Mouse (Mus musculus) left cerebral cortex, adult 8-10 months (tissue): Measurements from ENCODE around the gene Bcl7b. TPM values are rescaled to one million over a fixed set of nuclear protein-coding genes. Genes with fewer than 3 reads are reported as not detected.

Experiments
- DNase-seq, 2 experiments: peaks; one replicate each; pipeline ENCODE4 v3.0.0; 2022; ENCODE audit warnings: low spot score in 2 of 2
- total RNA-seq, 4 experiments: library from RNA; stranded (reverse); gene quantifications; 2 replicates each; pipeline ENCODE4 v1.2.4; 2022

Bcl7b gene
- total RNA-seq = 10 to 100 TPM; 51.9 to 65.5 (median 57.1) TPM

- DNase-seq = peak; percentile 88 to 98
These were observed at the start of gene Bcl7b for GRCm38 (mm10) chr5:135168063-135169062. TSS of gene Bcl7b (plus strand) at chr5:135168283.

GRCm38 (mm10) chr5:135118589-135119081 lies 49.4 kb upstream of the Bcl7b start:
- peak in 1 of 2 experiments; percentile 26 for DNase-seq

- no peak for DNase-seq
These were observed 47.3 kb upstream of the Bcl7b start for GRCm38 (mm10) chr5:135120753-135121152.

GRCm38 (mm10) chr5:135126121-135126520 lies 42.0 kb upstream of the Bcl7b start:
- no peak for DNase-seq

GRCm38 (mm10) chr5:135127669-135128068 lies 40.4 kb upstream of the Bcl7b start:
- no peak for DNase-seq

GRCm38 (mm10) chr5:135129747-135130146 lies 38.3 kb upstream of the Bcl7b start:
- no peak for DNase-seq

GRCm38 (mm10) chr5:135133736-135134405 lies 34.2 kb upstream of the Bcl7b start:
- peak in 1 of 2 experiments; percentile 45 for DNase-seq

- no peak for DNase-seq
These were observed 33.5 kb upstream of the Bcl7b start for GRCm38 (mm10) chr5:135134534-135134933.

GRCm38 (mm10) chr5:135139881-135140280 lies 28.2 kb upstream of the Bcl7b start:
- no peak for DNase-seq

GRCm38 (mm10) chr5:135144469-135144868 lies 23.6 kb upstream of the Bcl7b start:
- DNase-seq = no peak

GRCm38 (mm10) chr5:135145532-135145931 lies 22.6 kb upstream of the Bcl7b start:
- DNase-seq = no peak

GRCm38 (mm10) chr5:135145955-135146354 lies 22.1 kb upstream of the Bcl7b start:
- DNase-seq = no peak

- DNase-seq = no peak
These were observed 19.4 kb upstream of the Bcl7b start for GRCm38 (mm10) chr5:135148715-135149052.

GRCm38 (mm10) chr5:135149053-135149819 lies 18.8 kb upstream of the Bcl7b start, which contains the start of gene Tbl2:
TSS of gene Tbl2 (plus strand) at chr5:135149657.
- DNase-seq = peak; percentile 95 to 98

- DNase-seq = no peak
These were observed 18.3 kb upstream of the Bcl7b start for GRCm38 (mm10) chr5:135149820-135150178.

GRCm38 (mm10) chr5:135156496-135156895 lies 11.6 kb upstream of the Bcl7b start:
- no peak for DNase-seq

- peak in 1 of 2 experiments; percentile 63 for DNase-seq
These were observed 6.9 kb upstream of the Bcl7b start for GRCm38 (mm10) chr5:135161221-135161620.

- no peak for DNase-seq
These were observed 6.4 kb upstream of the Bcl7b start for GRCm38 (mm10) chr5:135161650-135162049.

- no peak for DNase-seq
These were observed 5.7 kb upstream of the Bcl7b start for GRCm38 (mm10) chr5:135162361-135162760.

- DNase-seq = no peak
These were observed 5.3 kb upstream of the Bcl7b start for GRCm38 (mm10) chr5:135162821-135163220.

- DNase-seq = no peak
These were observed 1.2 kb upstream of the Bcl7b start for GRCm38 (mm10) chr5:135166909-135167308.
